Mouse (Mus musculus): ENCODE data around the gene Pax5.

GRCm38 (mm10) chr4:44641831-44642587 lies 68.3 kb downstream of the Pax5 start:
- no peak for TF ChIP-seq CTCF (IDR thresholded peaks at IDR 0.05; ENCODE audit: control insufficient read depth, insufficient read depth, insufficient read length)
- no peak for TF ChIP-seq CEBPB (IDR thresholded peaks at IDR 0.05; ENCODE audit: low read depth)
- TF ChIP-seq USF1 (IDR thresholded peaks at IDR 0.05; ENCODE audit: low read depth): no peak
